Mouse (Mus musculus): ENCODE results near the gene Farsa.

- TF ChIP-seq CTCF (IDR thresholded peaks at IDR 0.05; ENCODE audit: borderline replicate concordance, extremely low read depth, insufficient read depth, insufficient read length) (no peak), POLR2A (IDR thresholded peaks at IDR 0.05; ENCODE audit: borderline replicate concordance, extremely low read depth, insufficient read depth, insufficient read length, poor library complexity, severe bottlenecking) (no peak)
These were observed 42.6 kb upstream of the Farsa start for GRCm38 (mm10) chr8:84814240-84814554.
